Mouse (Mus musculus) frontal cortex, postnatal 14 days (tissue): ENCODE data around the gene Pim1.
"Not testable (repeated sequence)": the region's sequence is repeated elsewhere in the genome, so short reads cannot be mapped to it uniquely, and the experiment has no call there.

Experiments
- DNase-seq, 2 experiments: peaks; one replicate each; pipeline ENCODE4 v3.0.0; 2022; ENCODE audit warnings: low spot score in 2 of 2

The Pim1 gene

GRCm38 (mm10) chr17:29494062-29494731, 3.6 kb downstream of the Pim1 start:
- no peak for DNase-seq

- no peak for DNase-seq
These were observed 4.2 kb downstream of the Pim1 start for GRCm38 (mm10) chr17:29494732-29495076.

- no peak for DNase-seq
These were observed 5.9 kb downstream of the Pim1 start for GRCm38 (mm10) chr17:29496211-29497070.

GRCm38 (mm10) chr17:29497071-29497354, 6.5 kb downstream of the Pim1 start:
- no peak for DNase-seq

GRCm38 (mm10) chr17:29497481-29497880, 6.9 kb downstream of the Pim1 start:
- DNase-seq: not testable (repeated sequence)

GRCm38 (mm10) chr17:29498028-29498427, 7.5 kb downstream of the Pim1 start:
- DNase-seq: no peak

GRCm38 (mm10) chr17:29498952-29499351, 8.4 kb downstream of the Pim1 start:
- not testable (repeated sequence) for DNase-seq

- DNase-seq: no peak
These were observed 9.0 kb downstream of the Pim1 start for GRCm38 (mm10) chr17:29499511-29499910.

GRCm38 (mm10) chr17:29500243-29500740, 9.7 kb downstream of the Pim1 start:
- DNase-seq: no peak

- DNase-seq: no peak
These were observed 10.4 kb downstream of the Pim1 start for GRCm38 (mm10) chr17:29500802-29501469.

GRCm38 (mm10) chr17:29502005-29502668, 11.6 kb downstream of the Pim1 start:
- DNase-seq: no peak

- DNase-seq: no peak
These were observed 12.4 kb downstream of the Pim1 start for GRCm38 (mm10) chr17:29502669-29503665.

- DNase-seq: no peak
These were observed 13.1 kb downstream of the Pim1 start for GRCm38 (mm10) chr17:29503700-29504099.

- no peak for DNase-seq
These were observed 18.5 kb downstream of the Pim1 start for GRCm38 (mm10) chr17:29508927-29509608.

- no peak for DNase-seq
These were observed 20.1 kb downstream of the Pim1 start for GRCm38 (mm10) chr17:29510691-29511090.

- DNase-seq: no peak
These were observed 22.6 kb downstream of the Pim1 start for GRCm38 (mm10) chr17:29513044-29513730.

GRCm38 (mm10) chr17:29514435-29514834, 23.9 kb downstream of the Pim1 start:
- DNase-seq: peak; percentile 67 to 87

GRCm38 (mm10) chr17:29518665-29519064, 28.1 kb downstream of the Pim1 start:
- not testable (repeated sequence) for DNase-seq

- no peak for DNase-seq
These were observed 29.2 kb downstream of the Pim1 start for GRCm38 (mm10) chr17:29519731-29520130.

- no peak for DNase-seq
These were observed 35.1 kb downstream of the Pim1 start for GRCm38 (mm10) chr17:29525613-29526012.
